Mouse (Mus musculus) kidney, postnatal 25 days (tissue): Measurements from ENCODE around the gene Trpm3.

Experiments used
- DNase-seq, 2 experiments: peaks; one replicate each; pipeline ENCODE4 v3.0.0; 2021; ENCODE audit warnings: mixed read lengths in 2 of 2

The Trpm3 gene

DNA sequence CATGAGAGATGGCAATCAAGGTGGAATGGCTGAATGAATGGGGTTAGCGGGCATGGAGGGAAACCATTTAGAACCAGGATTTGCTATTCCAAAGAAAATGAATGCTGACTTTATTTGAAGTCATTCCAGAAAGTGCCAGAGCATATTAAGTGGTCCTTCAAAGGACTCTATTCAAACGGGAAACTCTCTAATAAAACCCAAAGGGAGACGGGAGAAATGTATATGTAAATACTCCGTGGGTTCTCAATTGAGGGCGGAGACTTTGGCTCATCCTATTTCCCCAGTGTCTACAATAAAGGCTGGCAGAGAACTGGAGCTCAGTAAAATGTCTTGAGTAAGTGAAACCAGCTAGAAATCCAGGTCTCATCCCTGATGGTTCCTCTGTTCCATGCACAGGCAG lies 733.6 kb downstream of the Trpm3 start:
- DNase-seq = no peak

GRCm38 (mm10) chr19:22880199-22880598 lies 741.4 kb downstream of the Trpm3 start:
- DNase-seq = no peak

- DNase-seq = no peak
Observed at GRCm38 (mm10) chr19:22882670-22883111, 743.8 kb downstream of the Trpm3 start.

- DNase-seq = no peak
Observed at GRCm38 (mm10) chr19:22883154-22883553, 744.3 kb downstream of the Trpm3 start.

GRCm38 (mm10) chr19:22883744-22884317 lies 745.0 kb downstream of the Trpm3 start:
- DNase-seq = peak; percentile 46 to 53

DNA sequence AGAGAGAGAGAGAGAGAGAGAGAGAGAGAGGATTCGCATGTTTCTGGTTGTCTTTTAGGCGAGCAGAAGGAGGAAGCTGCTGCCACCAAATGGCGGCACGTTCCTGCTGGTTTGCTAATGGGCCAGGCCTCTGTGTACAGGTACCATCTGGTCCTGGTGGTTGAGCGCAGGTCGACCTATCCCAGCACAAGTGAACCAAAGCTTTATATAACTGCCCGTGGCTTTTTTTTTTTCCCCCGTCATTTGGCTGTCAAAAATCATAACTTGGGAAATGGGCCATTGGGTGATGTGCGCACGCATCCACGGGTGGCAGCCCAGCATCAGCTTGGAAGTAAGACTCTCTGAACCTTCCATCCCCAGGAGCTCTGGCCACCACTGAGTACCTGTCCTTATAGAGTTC lies 745.5 kb downstream of the Trpm3 start:
- DNase-seq = no peak

GRCm38 (mm10) chr19:22885051-22885450 lies 746.2 kb downstream of the Trpm3 start:
- no peak for DNase-seq

DNA sequence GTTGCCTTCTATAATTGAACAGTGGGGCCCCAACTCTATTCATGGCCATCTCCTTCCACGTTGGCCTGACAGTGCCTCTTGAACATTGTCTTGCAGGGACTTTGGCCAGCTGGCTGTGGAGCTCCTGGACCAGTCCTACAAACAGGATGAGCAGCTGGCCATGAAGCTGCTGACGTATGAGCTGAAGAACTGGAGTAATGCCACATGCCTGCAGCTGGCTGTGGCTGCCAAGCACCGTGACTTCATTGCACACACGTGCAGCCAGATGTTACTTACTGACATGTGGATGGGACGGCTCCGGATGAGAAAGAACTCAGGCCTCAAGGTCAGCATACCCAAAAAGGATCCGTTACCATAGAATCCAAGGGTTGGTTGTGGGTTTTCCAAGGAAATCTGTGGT lies 763.0 kb downstream of the Trpm3 start:
- no peak for DNase-seq

- no peak for DNase-seq
Observed at GRCm38 (mm10) chr19:22902386-22902785, 763.5 kb downstream of the Trpm3 start.

DNA sequence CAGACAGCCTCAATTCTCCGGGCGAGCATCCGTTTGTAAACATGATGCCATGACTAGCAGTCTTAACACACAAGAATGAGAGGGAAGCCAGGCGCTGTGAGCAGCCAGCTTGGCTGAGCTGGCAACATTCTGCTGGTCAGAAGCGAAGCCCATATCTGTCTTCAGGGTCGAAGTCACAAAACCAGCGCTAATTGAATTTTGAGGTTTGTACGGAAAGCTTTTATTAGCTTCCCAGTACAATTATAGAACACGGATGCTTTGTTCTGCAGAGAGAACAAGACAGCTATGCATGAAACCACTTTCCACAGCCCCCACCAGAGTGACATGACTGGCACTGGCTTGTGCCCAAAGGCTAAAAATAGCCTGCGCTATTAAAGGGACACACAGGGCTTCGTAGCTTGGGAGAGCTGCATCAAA lies 766.2 kb downstream of the Trpm3 start:
- DNase-seq = no peak

DNA sequence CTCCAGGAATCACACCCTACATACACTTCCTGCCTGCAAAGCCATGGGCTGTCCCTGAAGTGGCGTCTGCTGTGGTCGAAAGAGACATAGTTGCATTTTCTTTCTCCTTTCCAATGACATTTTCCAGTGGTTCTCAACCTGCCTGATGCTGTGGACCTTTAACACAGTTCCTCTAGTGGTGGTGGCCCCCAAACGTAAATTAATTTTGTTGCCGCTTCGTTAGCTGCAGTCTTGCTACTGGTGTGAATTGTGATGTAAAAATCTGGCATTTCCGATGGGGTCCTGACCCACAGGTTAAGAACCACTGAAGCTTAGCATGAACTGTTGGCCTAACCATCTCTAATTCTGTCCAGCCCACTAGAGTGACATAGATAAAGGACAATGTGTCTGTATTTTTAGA lies 771.8 kb downstream of the Trpm3 start:
- no peak for DNase-seq

DNA sequence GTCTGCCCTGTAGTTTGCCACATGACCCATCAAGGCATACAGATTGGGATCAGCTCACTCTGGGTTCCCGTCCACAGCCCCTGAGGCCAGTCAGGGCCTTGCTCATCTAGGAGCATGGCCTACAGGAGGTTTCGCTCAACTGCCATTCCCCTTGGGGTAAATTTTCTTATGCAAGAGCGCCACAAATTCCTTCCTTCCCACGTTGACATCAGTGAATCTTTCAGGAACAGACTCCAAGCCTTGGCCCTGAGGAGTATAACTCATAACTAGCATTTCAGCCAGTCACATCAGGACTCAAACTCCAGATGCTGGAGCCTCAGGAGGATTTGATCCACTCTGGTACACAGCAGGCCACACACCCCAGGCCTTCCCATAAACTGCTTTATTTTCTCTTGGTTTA lies 774.1 kb downstream of the Trpm3 start:
- no peak for DNase-seq

DNA sequence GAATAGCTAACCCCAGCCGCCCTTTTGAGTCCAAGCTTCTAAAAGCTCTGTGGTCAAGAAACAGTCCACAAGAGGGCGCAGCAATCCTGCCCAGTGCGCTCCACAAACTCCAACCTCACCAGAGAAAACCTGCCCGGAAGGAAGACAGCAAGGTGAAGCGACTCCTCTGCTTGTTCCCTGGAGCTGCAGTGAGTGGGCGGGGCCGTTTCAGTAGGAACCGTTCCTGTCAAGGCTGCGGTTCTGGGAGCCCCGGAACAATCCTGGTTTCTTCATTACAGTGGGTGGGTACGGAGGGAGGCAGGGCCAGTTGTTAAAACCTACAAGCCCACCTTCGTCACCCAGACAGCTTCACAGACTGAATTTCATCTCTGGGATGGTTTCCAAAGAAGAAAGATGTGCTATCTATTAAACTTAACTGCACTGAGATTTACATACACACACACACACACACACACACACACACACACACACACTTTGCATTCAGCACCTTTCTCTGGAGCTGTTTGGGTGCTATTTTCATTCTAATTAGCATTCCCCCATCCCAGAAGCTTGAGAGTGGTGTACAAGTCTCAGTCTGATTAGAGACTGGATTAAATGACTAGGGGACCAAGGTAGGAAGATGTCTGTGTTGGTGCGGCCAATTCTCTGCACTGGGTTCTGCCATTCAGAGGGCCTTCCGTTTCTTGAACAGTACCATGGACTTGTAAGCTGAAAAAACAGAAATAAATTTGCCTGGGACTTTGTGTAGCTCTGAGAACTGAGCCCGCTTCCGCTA lies 777.2 kb downstream of the Trpm3 start:
- DNase-seq = peak; percentile 92 to 95

- DNase-seq = peak; percentile 99 to 100
Observed at GRCm38 (mm10) chr19:22916643-22917344, 777.9 kb downstream of the Trpm3 start.

DNA sequence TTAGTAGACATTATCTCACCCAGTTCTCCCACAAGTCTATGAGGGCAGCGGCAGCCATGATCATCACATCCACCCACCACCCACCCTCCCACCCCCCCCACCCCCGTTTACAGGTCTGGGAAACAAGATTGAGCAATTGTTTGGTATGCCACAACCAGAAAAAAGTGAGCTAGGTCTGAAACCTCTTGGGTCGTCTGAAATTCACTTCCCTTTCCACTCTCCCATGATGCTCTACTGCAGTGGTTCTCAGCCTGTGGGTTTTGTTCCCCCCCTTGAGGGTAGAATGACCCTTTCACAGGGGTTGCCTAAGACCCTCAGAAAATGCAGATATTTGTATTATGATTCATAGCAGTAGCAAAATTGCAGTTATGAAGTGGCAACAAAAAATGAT lies 778.5 kb downstream of the Trpm3 start:
- no peak for DNase-seq

- no peak for DNase-seq
Observed at GRCm38 (mm10) chr19:22920949-22921348, 782.1 kb downstream of the Trpm3 start.

DNA sequence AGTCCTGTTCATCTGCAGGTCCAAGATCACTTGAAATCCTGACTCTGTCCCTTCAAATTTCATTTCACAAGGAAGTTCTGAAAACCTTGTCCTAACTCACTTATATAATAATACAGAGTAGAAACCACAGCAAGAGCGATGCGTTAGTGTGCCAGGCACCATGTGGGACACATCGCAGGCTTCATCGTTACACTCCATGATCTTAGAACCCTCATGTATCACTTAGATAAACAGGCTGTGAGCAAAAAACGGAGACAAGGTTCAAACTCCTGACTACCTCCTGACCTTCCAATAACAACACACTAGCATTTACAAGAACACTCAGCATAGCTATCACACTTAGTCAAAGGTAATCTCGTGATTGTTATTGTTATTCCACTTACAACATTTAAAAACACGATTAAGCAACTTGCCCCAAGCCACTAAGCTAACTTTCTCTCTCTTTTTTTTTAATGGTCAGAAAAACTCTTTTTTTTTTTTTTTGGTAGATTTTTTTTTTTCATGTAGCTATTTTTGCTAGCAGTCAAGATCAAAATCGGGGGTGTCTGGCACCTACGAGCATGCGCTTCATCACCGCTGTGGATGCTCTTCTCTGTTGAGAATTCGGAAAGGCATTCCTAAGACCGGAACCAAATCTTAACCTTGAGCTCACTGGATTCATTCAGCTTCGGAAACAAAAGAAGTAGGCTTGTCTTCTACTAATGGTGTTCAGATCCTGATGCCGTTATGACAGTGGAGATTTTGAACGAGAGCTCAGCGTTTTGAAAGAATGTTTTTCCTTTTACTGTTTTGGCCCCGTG lies 784.2 kb downstream of the Trpm3 start:
- no peak for DNase-seq

- DNase-seq = no peak
Observed at GRCm38 (mm10) chr19:22925284-22925683, 786.4 kb downstream of the Trpm3 start.

- no peak for DNase-seq
Observed at GRCm38 (mm10) chr19:22926753-22927152, 787.9 kb downstream of the Trpm3 start.

DNA sequence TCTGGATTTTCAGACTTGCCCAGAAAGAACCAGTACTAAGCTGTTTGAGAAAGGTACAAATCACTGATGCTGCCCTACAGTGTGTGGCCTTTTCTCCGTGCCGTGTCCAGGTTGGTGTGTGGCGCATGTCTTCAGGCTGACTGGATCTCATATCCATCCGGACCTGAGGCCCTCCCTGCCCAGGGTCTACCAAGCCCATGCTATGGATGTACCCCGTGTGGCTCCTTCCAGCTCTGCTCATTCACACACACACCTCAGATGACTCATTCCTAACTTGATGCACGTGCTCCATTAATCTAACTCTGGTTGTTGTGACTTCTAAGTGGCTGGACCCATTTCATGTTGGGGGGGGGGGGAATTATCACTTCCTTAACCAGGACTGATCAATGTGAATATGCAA lies 789.5 kb downstream of the Trpm3 start:
- no peak for DNase-seq

- no peak for DNase-seq
Observed at GRCm38 (mm10) chr19:22929768-22930167, 790.9 kb downstream of the Trpm3 start.

- peak; percentile 77 to 86 for DNase-seq
Observed at GRCm38 (mm10) chr19:22930368-22930834, 791.6 kb downstream of the Trpm3 start.

DNA sequence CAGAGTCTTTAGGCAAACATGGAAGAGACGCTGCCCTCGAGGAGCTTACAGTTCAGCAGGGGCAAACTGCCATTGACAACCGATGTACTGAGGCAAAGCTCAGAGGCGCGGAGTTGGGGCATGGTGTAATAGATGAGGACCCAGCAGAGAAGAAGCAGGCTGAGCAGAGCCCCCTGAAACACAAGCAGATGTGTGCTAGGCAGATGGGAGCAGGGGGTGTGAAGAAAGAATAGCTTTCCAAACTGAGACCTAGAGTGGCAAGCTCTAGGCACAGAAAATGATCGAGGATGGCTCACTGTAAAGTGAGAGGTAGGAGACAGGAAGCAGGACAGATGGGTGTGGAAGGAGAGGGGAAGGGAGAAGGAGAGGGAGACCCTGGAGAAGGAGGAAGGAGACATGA lies 792.2 kb downstream of the Trpm3 start:
- no peak for DNase-seq
